Mouse (Mus musculus): ENCODE results near the gene Sertad1.

- no peak for TF ChIP-seq CTCF (IDR thresholded peaks at IDR 0.05; ENCODE audit: low read depth)
- no peak for TF ChIP-seq EP300 (IDR thresholded peaks at IDR 0.05; ENCODE audit: low read depth)
Observed at GRCm38 (mm10) chr7:27499036-27499435, 12.3 kb downstream of the Sertad1 start, which contains the start of gene Prx.

Measured in liver, postnatal 0 days (tissue).